Mouse (Mus musculus): ENCODE results near the gene Tbx10.
"Not testable (repeated sequence)": the region's sequence is repeated elsewhere in the genome, so short reads cannot be mapped to it uniquely, and the experiment has no call there.

Tbx10 gene

GRCm38 (mm10) chr19:4042124-4042523, 49.6 kb downstream of the Tbx10 start:
- no peak for DNase-seq (ENCODE audit: low read depth, low spot score)

GRCm38 (mm10) chr19:4044109-4044508, 51.6 kb downstream of the Tbx10 start:
- DNase-seq (ENCODE audit: low read depth, low spot score): not testable (repeated sequence)

- DNase-seq (ENCODE audit: low read depth, low spot score): no peak
Observed at GRCm38 (mm10) chr19:4045966-4046865, 53.7 kb downstream of the Tbx10 start, which contains the start of gene Gstp2. TSS of gene Gstp2 (minus strand) at chr19:4046023.

GRCm38 (mm10) chr19:4046866-4047254, 54.3 kb downstream of the Tbx10 start:
- no peak for DNase-seq (ENCODE audit: low read depth, low spot score)

GRCm38 (mm10) chr19:4047859-4048258, 55.3 kb downstream of the Tbx10 start:
- DNase-seq (ENCODE audit: low read depth, low spot score): peak; percentile 81

- peak; percentile 30 for DNase-seq (ENCODE audit: low read depth, low spot score)
Observed at GRCm38 (mm10) chr19:4049069-4049468, 56.5 kb downstream of the Tbx10 start.
